26 mouse cellular contexts compared by ENCODE assay signal in genomic region chr19:42587704-42588103, GRCm38 (mm10). TPM values are rescaled to one million over a fixed set of nuclear protein-coding genes. Genes with fewer than 3 reads are reported as not detected.
A peak's percentile ranks its signal among the peaks of the same experiment; 100 is the strongest.
DNase-seq lines count a peak whose midpoint lies in the region; ATAC-seq and TF ChIP-seq lines count a peak whose summit lies in the region.
"Had no signal": no experiment of that assay in that cellular context is flagged by ENCODE, and none has a peak within 500 bp of the region (broad histone marks: within the 10 kb centered on the region; RNA-seq: fewer than 3 reads in every experiment).

No protein-coding gene starts in this region.

- ATAC-seq in heart, embryonic 11.5 days (replicated peaks; ENCODE audit: insufficient number of reproducible peaks, low FRiP score, low TSS enrichment) = no peak
- peak; percentile 54 for ATAC-seq in lung, embryonic 16.5 days (ENCODE audit: low read depth)
- no peak for ATAC-seq in embryonic facial prominence, embryonic 14.5 days (ENCODE audit: low read depth)
- ATAC-seq in stomach, postnatal 0 days (ENCODE audit: low FRiP score, low TSS enrichment) = no peak; the same call in 1 of the 2 replicates
- ATAC-seq: activated CD4-positive, CD25-positive, alpha-beta regulatory T cell, adult 4 months; hindbrain, postnatal 0 days; liver, embryonic 12.5 days had no signal

- peak; percentile 4; the same call in 1 of the 2 replicates for TF ChIP-seq CTCF in stomach, postnatal 0 days (IDR thresholded peaks at IDR 0.05; ENCODE audit: low read depth)

- no peak for TF ChIP-seq EP300 in stomach, postnatal 0 days (optimal IDR thresholded peaks at IDR 0.05)

- intact Hi-C loops in heart, postnatal 25 days (cut with DNase I) = loop anchor here (2.0 to 5.0 kb wide), 2 partner anchors 45 to 155 kb away; no protein-coding TSS in a partner anchor

- H3K9me3 ChIP-seq in heart, embryonic 11.5 days (replicated peaks; ENCODE audit: control insufficient read depth, low read length) = no peaks in the 10 kb centered on the region
- no peaks in the 10 kb centered on the region for H3K9me3 ChIP-seq in lung, embryonic 16.5 days (ENCODE audit: control insufficient read depth, low read length)
- no peaks in the 10 kb centered on the region for H3K9me3 ChIP-seq in embryonic facial prominence, embryonic 14.5 days (ENCODE audit: control insufficient read depth, low read length)
- no peaks in the 10 kb centered on the region for H3K9me3 ChIP-seq in stomach, postnatal 0 days (ENCODE audit: control insufficient read depth, low read length)
- H3K9me3 ChIP-seq: embryonic facial prominence, embryonic 13.5 days; kidney, embryonic 15.5 days; limb, embryonic 13.5 days; liver, embryonic 12.5 days; midbrain, embryonic 12.5 days had no signal

- H3K27ac ChIP-seq in heart, embryonic 11.5 days (ENCODE audit: low read depth, low read length) = 0 out of 2 replicates have a peak overlapping the region, but pooled peaks have one; percentile 0
- 0 out of 2 replicates have a peak overlapping the region, but pooled peaks have one; percentile 16 for H3K27ac ChIP-seq in lung, embryonic 16.5 days (ENCODE audit: low read length)
- H3K27ac ChIP-seq in embryonic facial prominence, embryonic 14.5 days (replicated peaks; ENCODE audit: low read depth, low read length) = no peak overlapping the region
- peak overlapping the region; percentile 45; the same call in 1 of the 2 replicates for H3K27ac ChIP-seq in stomach, postnatal 0 days (replicated peaks)
- H3K27ac ChIP-seq: embryonic facial prominence, embryonic 13.5 days; hindbrain, postnatal 0 days; kidney, embryonic 15.5 days; limb, embryonic 13.5 days; liver, embryonic 12.5 days; midbrain, embryonic 12.5 days had no signal

- peaks cover 7% of the 10 kb centered on the region for H3K4me1 ChIP-seq in heart, embryonic 11.5 days (ENCODE audit: control insufficient read depth, insufficient read depth, low read length)
- H3K4me1 ChIP-seq in lung, embryonic 16.5 days (replicated peaks; ENCODE audit: control insufficient read depth, insufficient read depth, low read length) = peaks cover 3% of the 10 kb centered on the region; the same call in 1 of the 2 replicates
- no peaks in the 10 kb centered on the region for H3K4me1 ChIP-seq in embryonic facial prominence, embryonic 14.5 days (ENCODE audit: control insufficient read depth, insufficient read depth, low read length)
- H3K4me1 ChIP-seq in stomach, postnatal 0 days (replicated peaks; ENCODE audit: control insufficient read depth, insufficient read depth) = no peaks in the 10 kb centered on the region
- H3K4me1 ChIP-seq: kidney, embryonic 15.5 days; limb, embryonic 13.5 days had no signal

- whole genome bisulfite sequencing in heart, embryonic 11.5 days (ENCODE audit: insufficient replicate concordance) = 54% methylated on average over 2 of the region's 2 CpGs
- WGBS in lung, embryonic 16.5 days = 22% methylated on average over 2 of the region's 2 CpGs
- WGBS in embryonic facial prominence, embryonic 14.5 days = 66% methylated on average over 2 of the region's 2 CpGs
- WGBS in stomach, postnatal 0 days = 25% methylated on average over 2 of the region's 2 CpGs

- H3K27me3 ChIP-seq in heart, embryonic 11.5 days (ENCODE audit: control insufficient read depth, insufficient read depth, low read length) = no peaks in the 10 kb centered on the region
- no peaks in the 10 kb centered on the region for H3K27me3 ChIP-seq in lung, embryonic 16.5 days (ENCODE audit: control insufficient read depth, insufficient read depth, low read depth, low read length)
- no peaks in the 10 kb centered on the region for H3K27me3 ChIP-seq in embryonic facial prominence, embryonic 14.5 days (replicated peaks; ENCODE audit: control insufficient read depth, insufficient read depth, low read length)
- no peaks in the 10 kb centered on the region for H3K27me3 ChIP-seq in stomach, postnatal 0 days (ENCODE audit: control insufficient read depth, insufficient read depth, low read length)
- H3K27me3 ChIP-seq: embryonic facial prominence, embryonic 13.5 days; kidney, embryonic 15.5 days; limb, embryonic 13.5 days; liver, embryonic 12.5 days; midbrain, embryonic 12.5 days had no signal

- DNase-seq in heart, postnatal 25 days (ENCODE audit: low spot score) = no peak
- DNase-seq in lung, postnatal 36 days = no peak
- DNase-seq in embryonic facial prominence, embryonic 14.5 days (ENCODE audit: low spot score) = peak; percentile 29
- no peak for DNase-seq in stomach, postnatal 0 days (ENCODE audit: low spot score)
- no peak for DNase-seq in urinary bladder, postnatal 36 days (ENCODE audit: low spot score in 2 of 2)
- DNase-seq: adrenal gland, adult 8-10 months; cerebellum, adult 2 months; cerebellum, postnatal 25 days; gastrocnemius, postnatal 14 days; heart, adult 11 months; kidney, adult 11 months; kidney, postnatal 36 days; lung, adult 2 months; thymus, postnatal 4 days had no signal

- H3K4me3 ChIP-seq in heart, embryonic 11.5 days (ENCODE audit: low read depth, low read length) = no peak overlapping the region
- H3K4me3 ChIP-seq in lung, embryonic 16.5 days (ENCODE audit: low read length) = no peak overlapping the region
- no peak overlapping the region for H3K4me3 ChIP-seq in embryonic facial prominence, embryonic 14.5 days (ENCODE audit: low read depth, low read length)
- no peak overlapping the region for H3K4me3 ChIP-seq in stomach, postnatal 0 days (ENCODE audit: low read depth, low read length)
- H3K4me3 ChIP-seq: embryonic facial prominence, embryonic 13.5 days; kidney, embryonic 15.5 days; limb, embryonic 13.5 days; liver, embryonic 12.5 days; midbrain, embryonic 12.5 days had no signal

- no peaks in the 10 kb centered on the region for H3K36me3 ChIP-seq in heart, embryonic 11.5 days (ENCODE audit: control insufficient read depth, insufficient read depth, low read length)
- peaks cover 11% of the 10 kb centered on the region for H3K36me3 ChIP-seq in lung, embryonic 16.5 days (ENCODE audit: control insufficient read depth, insufficient read depth, low read length)
- peaks cover 35% of the 10 kb centered on the region for H3K36me3 ChIP-seq in embryonic facial prominence, embryonic 14.5 days (ENCODE audit: control insufficient read depth, insufficient read depth, low read length)
- H3K36me3 ChIP-seq in stomach, postnatal 0 days (ENCODE audit: control insufficient read depth, insufficient read depth, low read length) = 0 out of 2 replicates have a peak, but pooled peaks cover 4% of the 10 kb centered on the region

- no peak overlapping the region for H3K9ac ChIP-seq in heart, embryonic 11.5 days (ENCODE audit: low read depth, low read length)
- no peak overlapping the region for H3K9ac ChIP-seq in lung, embryonic 16.5 days (ENCODE audit: low read length)
- no peak overlapping the region for H3K9ac ChIP-seq in embryonic facial prominence, embryonic 14.5 days (ENCODE audit: low read depth, low read length)
- H3K9ac ChIP-seq in stomach, postnatal 0 days (ENCODE audit: low read length) = no peak overlapping the region
- H3K9ac ChIP-seq: embryonic facial prominence, embryonic 13.5 days; kidney, embryonic 15.5 days; limb, embryonic 13.5 days; liver, embryonic 12.5 days; midbrain, embryonic 12.5 days had no signal

- no peak overlapping the region; the same call in 1 of the 2 replicates for H3K4me2 ChIP-seq in heart, embryonic 11.5 days
- no peak overlapping the region for H3K4me2 ChIP-seq in lung, embryonic 16.5 days (ENCODE audit: low read depth, low read length)
- H3K4me2 ChIP-seq in embryonic facial prominence, embryonic 14.5 days (ENCODE audit: low read depth, low read length) = no peak overlapping the region
- 0 out of 2 replicates have a peak overlapping the region, but pooled peaks have one; percentile 2 for H3K4me2 ChIP-seq in stomach, postnatal 0 days (replicated peaks; ENCODE audit: low read depth)
- H3K4me2 ChIP-seq: embryonic facial prominence, embryonic 13.5 days; kidney, embryonic 15.5 days; limb, embryonic 13.5 days; liver, embryonic 12.5 days; midbrain, embryonic 12.5 days had no signal

RNA-seq across cellular contexts. Expression of gene Loxl4, which starts 24.9 kb away (rescaled TPM):
- polyA plus RNA-seq in heart, embryonic 11.5 days (2014; fragmentation: Nextera tagmentation; extraction: Ambion mirVana) = 0.14 and 0.24 TPM in 2 replicates
- total RNA-seq in heart, postnatal 25 days (2021) = 1 to 10 TPM; 1.2 to 1.3 TPM
- polyA plus RNA-seq in lung, embryonic 16.5 days (2015; fragmentation: Nextera tagmentation; extraction: Ambion mirVana) = 0.67 and 0.94 TPM in 2 replicates
- 3.1 and 4.1 TPM in 2 replicates for polyA plus RNA-seq in embryonic facial prominence, embryonic 14.5 days (2014; fragmentation: Nextera tagmentation; extraction: Ambion mirVana)
- polyA plus RNA-seq in stomach, postnatal 0 days (2015; fragmentation: Nextera tagmentation; extraction: Ambion mirVana) = 2.2 and 3.1 TPM in 2 replicates
- total RNA-seq: megakaryocyte progenitor cell, adult 5-6 weeks; monocyte, adult 5-6 weeks; neutrophil, adult 5-6 weeks had no signal
- polyA plus RNA-seq: hindbrain, postnatal 0 days had no signal
